Mouse (Mus musculus): ENCODE results near the gene Cnga4.

- TF ChIP-seq CTCF (IDR thresholded peaks at IDR 0.05; ENCODE audit: insufficient read depth, low read depth, low read length) (no peak), POLR2A (IDR thresholded peaks at IDR 0.05; ENCODE audit: insufficient read depth, low read depth, low read length) (no peak)
Observed at GRCm38 (mm10) chr7:105396126-105396525, 8.2 kb upstream of the Cnga4 start.
